Mouse (Mus musculus) spleen, adult 2 months (tissue): ENCODE measurements around the gene Scn3b.

Experiments
- CTCF ChIP-seq: fragments of 200-500 bp; IDR thresholded peaks from 2 replicates; pipeline ENCODE4 v1.5.1; 2011; ENCODE audit warnings: mild to moderate bottlenecking, inconsistent platforms; ENCODE audit not compliant: insufficient read depth, insufficient read length, insufficient replicate concordance; ENCODE audit errors: extremely low read depth
- POLR2A ChIP-seq: fragments of 200-500 bp; IDR thresholded peaks from 2 replicates; pipeline ENCODE4 v1.6.1; 2011; ENCODE audit warnings: low read depth, low read length, inconsistent platforms

DNA sequence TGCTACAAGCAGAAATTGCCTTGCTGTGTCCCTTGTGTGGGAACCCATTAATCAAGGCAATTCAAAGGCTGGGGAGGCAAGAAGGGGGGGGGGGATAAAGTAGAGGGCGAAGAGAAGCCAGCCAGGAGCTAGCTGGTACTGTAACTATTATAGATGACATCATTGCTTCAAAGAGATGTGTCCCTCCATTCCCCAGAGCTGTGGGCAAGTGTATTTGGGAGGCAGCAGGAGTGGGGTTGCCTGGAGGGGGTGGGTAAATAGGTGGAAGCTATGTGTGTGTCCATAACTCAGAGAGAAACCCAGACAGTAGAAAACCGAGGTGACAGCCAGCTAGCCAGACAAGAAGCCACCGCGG lies 292 bp upstream of the Scn3b start:
- no peak for TF ChIP-seq POLR2A
- TF ChIP-seq CTCF, result no peak
